Mouse (Mus musculus): ENCODE measurements at regions not wholly inside any gene's neighbourhood (a gene's known extent, or its start where the extent isn't known, plus 50 kb on each side); places are given as distances from the start of the nearest gene placed in this dataset.

GRCm38 (mm10) chr13:84636831-84637230 is 414.7 kb downstream of the Tmem161b start:
- no peak for TF ChIP-seq CTCF (conservative IDR thresholded peaks at IDR 0.05; ENCODE audit: low read length)
- TF ChIP-seq NANOG (IDR thresholded peaks at IDR 0.05; ENCODE audit: borderline replicate concordance, low read length): no peak
